Mouse (Mus musculus) stomach, embryonic 14.5 days (tissue): ENCODE data around the gene Slc25a13. TPM values are rescaled to one million over a fixed set of nuclear protein-coding genes. Genes with fewer than 3 reads are reported as not detected.

Experiments used
- ATAC-seq: fragments of 200-750 bp; cut with Nextera tagmentation; 2 replicates; pipeline ENCODE4 v1.8.0; 2017; ENCODE audit warnings: low read depth, moderate TSS enrichment; ENCODE audit not compliant: insufficient number of reproducible peaks, insufficient read depth, low FRiP score
- H3K27ac ChIP-seq: fragments of 300-500 bp; sonication (generic); 2 replicates; pipeline ENCODE4 v1.5.1; 2014; ENCODE audit warnings: mild to moderate bottlenecking, low read length, moderate library complexity, mixed read lengths
- H3K27me3 ChIP-seq: fragments of 300-500 bp; sonication (generic); 2 replicates; pipeline ENCODE4 v1.6.1; 2014; ENCODE audit warnings: low read length, control low read depth, mixed read lengths; ENCODE audit not compliant: control insufficient read depth, insufficient read depth
- H3K36me3 ChIP-seq: fragments of 300-500 bp; sonication (generic); 2 replicates; pipeline ENCODE4 v1.6.1; 2014; ENCODE audit warnings: mild to moderate bottlenecking, control low read depth, low read length, moderate library complexity, mixed read lengths; ENCODE audit not compliant: control insufficient read depth, insufficient read depth
- H3K4me1 ChIP-seq: fragments of 300-500 bp; sonication (generic); 2 replicates; pipeline ENCODE4 v1.6.1; 2014; ENCODE audit warnings: low read length, control low read depth, mixed read lengths; ENCODE audit not compliant: control insufficient read depth, insufficient read depth
- H3K4me2 ChIP-seq: fragments of 300-500 bp; sonication (generic); replicated peaks from 2 replicates; pipeline ENCODE4 v1.6.1; 2014; ENCODE audit warnings: low read depth, low read length, control low read depth
- H3K4me3 ChIP-seq: fragments of 300-500 bp; sonication (generic); 2 replicates; pipeline ENCODE4 v1.5.1; 2014; ENCODE audit warnings: low read depth, low read length, control low read depth
- H3K9ac ChIP-seq: fragments of 300-500 bp; sonication (generic); replicated peaks from 2 replicates; pipeline ENCODE4 v1.6.1; 2014; ENCODE audit warnings: low read depth, mild to moderate bottlenecking, control low read depth, low read length, moderate library complexity, mixed read lengths
- H3K9me3 ChIP-seq: fragments of 300-500 bp; sonication (generic); 2 replicates; pipeline ENCODE4 v1.6.1; 2016; ENCODE audit warnings: low read depth, low read length, control low read depth; ENCODE audit not compliant: control insufficient read depth
- WGBS: fragments of 180-500 bp; shearing (Covaris S2); extraction: QIAGEN DNeasy Blood & Tissue Kit; methylation state at CpG from one replicate; pipeline ENCODE4 v1.1.7; 2014; 5-methylcytosine and 5-hydroxymethylcytosine counted together
- polyA plus RNA-seq: library from polyadenylated mRNA; unstranded; fragments of >200 nt; fragmentation: Nextera tagmentation; extraction: Ambion mirVana; gene quantifications from 2 replicates; pipeline ENCODE4 v1.2.1, GENCODE M21; 2014

Slc25a13 gene
- polyA plus RNA-seq, 1 experiment from 2014 or later: 27.3 TPM

GRCm38 (mm10) chr6:6077234-6077633 is 139.7 kb downstream of the Slc25a13 start:
- H3K4me2 ChIP-seq: no peak overlapping the region
- no peak for ATAC-seq
- 73% methylated on average over 4 of the region's 4 CpGs for WGBS
- H3K27me3 ChIP-seq: no peaks in the 10 kb centered on the region
- no peak overlapping the region for H3K4me3 ChIP-seq
- H3K9me3 ChIP-seq: no peaks in the 10 kb centered on the region
- H3K9ac ChIP-seq: no peak overlapping the region
- no peaks in the 10 kb centered on the region for H3K36me3 ChIP-seq
- H3K27ac ChIP-seq: no peak overlapping the region
- H3K4me1 ChIP-seq: no peaks in the 10 kb centered on the region

- H3K4me2 ChIP-seq: no peak overlapping the region
- H3K4me1 ChIP-seq: no peaks in the 10 kb centered on the region
- no peaks in the 10 kb centered on the region for H3K9me3 ChIP-seq
- no peak for ATAC-seq
- no peak overlapping the region for H3K4me3 ChIP-seq
- H3K36me3 ChIP-seq: no peaks in the 10 kb centered on the region
- H3K27ac ChIP-seq: no peak overlapping the region
- H3K9ac ChIP-seq: no peak overlapping the region
- H3K27me3 ChIP-seq: no peaks in the 10 kb centered on the region
- WGBS: 89% methylated on average over 7 of the region's 7 CpGs
These were observed 141.0 kb downstream of the Slc25a13 start for GRCm38 (mm10) chr6:6075940-6076447.

GRCm38 (mm10) chr6:6071038-6071437 is 145.9 kb downstream of the Slc25a13 start:
- Histone ChIP-seq H3K4me1 (no peaks in the 10 kb centered on the region), H3K9me3 (no peaks in the 10 kb centered on the region), H3K4me2 (no peak overlapping the region), H3K4me3 (no peak overlapping the region), H3K36me3 (no peaks in the 10 kb centered on the region), H3K27me3 (no peaks in the 10 kb centered on the region), H3K27ac (no peak overlapping the region), H3K9ac (no peak overlapping the region)
- no peak for ATAC-seq
- 79% methylated on average over 7 of the region's 7 CpGs for WGBS

- ATAC-seq: no peak
- Histone ChIP-seq H3K27ac (no peak overlapping the region), H3K4me1 (no peaks in the 10 kb centered on the region), H3K9me3 (no peaks in the 10 kb centered on the region), H3K27me3 (no peaks in the 10 kb centered on the region), H3K9ac (no peak overlapping the region), H3K36me3 (no peaks in the 10 kb centered on the region), H3K4me3 (no peak overlapping the region), H3K4me2 (no peak overlapping the region)
- 4% methylated on average over 3 of the region's 3 CpGs for WGBS
These were observed 147.0 kb downstream of the Slc25a13 start for GRCm38 (mm10) chr6:6070015-6070414.

- Histone ChIP-seq H3K4me2 (no peak overlapping the region), H3K27ac (no peak overlapping the region), H3K36me3 (no peaks in the 10 kb centered on the region), H3K27me3 (no peaks in the 10 kb centered on the region), H3K4me1 (no peaks in the 10 kb centered on the region), H3K4me3 (no peak overlapping the region), H3K9me3 (no peaks in the 10 kb centered on the region), H3K9ac (no peak overlapping the region)
- WGBS: 94% methylated on average over 6 of the region's 6 CpGs
- ATAC-seq: no peak
These were observed 149.8 kb downstream of the Slc25a13 start for GRCm38 (mm10) chr6:6067201-6067600.

GRCm38 (mm10) chr6:6058548-6058947 is 158.4 kb downstream of the Slc25a13 start:
- Histone ChIP-seq H3K4me1 (no peaks in the 10 kb centered on the region), H3K27me3 (no peaks in the 10 kb centered on the region), H3K9ac (no peak overlapping the region), H3K4me3 (no peak overlapping the region), H3K27ac (no peak overlapping the region), H3K36me3 (no peaks in the 10 kb centered on the region), H3K9me3 (no peaks in the 10 kb centered on the region), H3K4me2 (no peak overlapping the region)
- no peak for ATAC-seq
- 63% methylated on average over 3 of the region's 3 CpGs for WGBS

GRCm38 (mm10) chr6:6053946-6054345 is 163.0 kb downstream of the Slc25a13 start:
- 79% methylated on average over 3 of the region's 3 CpGs for WGBS
- H3K4me1 ChIP-seq: no peaks in the 10 kb centered on the region
- H3K9me3 ChIP-seq: no peaks in the 10 kb centered on the region

GRCm38 (mm10) chr6:6052696-6053095 is 164.3 kb downstream of the Slc25a13 start:
- H3K27ac ChIP-seq: no peak overlapping the region
- H3K27me3 ChIP-seq: no peaks in the 10 kb centered on the region
- no peaks in the 10 kb centered on the region for H3K36me3 ChIP-seq
- WGBS: 65% methylated on average over 11 of the region's 11 CpGs
- no peak for ATAC-seq
- H3K4me2 ChIP-seq: no peak overlapping the region
- no peak overlapping the region for H3K9ac ChIP-seq
- H3K9me3 ChIP-seq: no peaks in the 10 kb centered on the region
- H3K4me3 ChIP-seq: no peak overlapping the region
- H3K4me1 ChIP-seq: no peaks in the 10 kb centered on the region

More at GRCm38 (mm10) chr6:6053946-6054345, 163.0 kb downstream of the Slc25a13 start:
- no peaks in the 10 kb centered on the region for H3K36me3 ChIP-seq
- H3K4me2 ChIP-seq: no peak overlapping the region
- no peak for ATAC-seq
- H3K9ac ChIP-seq: no peak overlapping the region
- H3K4me3 ChIP-seq: no peak overlapping the region
- H3K27ac ChIP-seq: no peak overlapping the region
- no peaks in the 10 kb centered on the region for H3K27me3 ChIP-seq

GRCm38 (mm10) chr6:6046729-6047424 is 170.1 kb downstream of the Slc25a13 start:
- no peak overlapping the region for H3K9ac ChIP-seq
- 59% methylated on average over 12 of the region's 12 CpGs for WGBS
- H3K9me3 ChIP-seq: no peaks in the 10 kb centered on the region
- H3K4me2 ChIP-seq: no peak overlapping the region
- H3K36me3 ChIP-seq: no peaks in the 10 kb centered on the region
- H3K27ac ChIP-seq: no peak overlapping the region
- H3K4me1 ChIP-seq: no peaks in the 10 kb centered on the region
- no peak overlapping the region for H3K4me3 ChIP-seq
- ATAC-seq: no peak
- no peaks in the 10 kb centered on the region for H3K27me3 ChIP-seq
